Mouse (Mus musculus): ENCODE results near the gene Rps24. TPM values are rescaled to one million over a fixed set of nuclear protein-coding genes. Genes with fewer than 3 reads are reported as not detected.

Gene Rps24
- total RNA-seq, 4 experiments from 2014 or later = 784 to 930 (median 855) TPM

- no peak for DNase-seq (ENCODE audit: low spot score in 2 of 2)
Observed at GRCm38 (mm10) chr14:24510679-24511078, 23.8 kb downstream of the Rps24 start.

- DNase-seq (ENCODE audit: low spot score in 2 of 2) = no peak
Observed at GRCm38 (mm10) chr14:24512527-24513161, 25.7 kb downstream of the Rps24 start.

- no peak for DNase-seq (ENCODE audit: low spot score in 2 of 2)
Observed at GRCm38 (mm10) chr14:24521597-24521996, 34.7 kb downstream of the Rps24 start.

GRCm38 (mm10) chr14:24525137-24525536 lies 38.2 kb downstream of the Rps24 start:
- DNase-seq (ENCODE audit: low spot score in 2 of 2) = no peak

GRCm38 (mm10) chr14:24525677-24526415 lies 38.9 kb downstream of the Rps24 start:
- DNase-seq (ENCODE audit: low spot score in 2 of 2) = no peak

- no peak for DNase-seq (ENCODE audit: low spot score in 2 of 2)
Observed at GRCm38 (mm10) chr14:24526440-24526839, 39.5 kb downstream of the Rps24 start.

- DNase-seq (ENCODE audit: low spot score in 2 of 2) = no peak
Observed at GRCm38 (mm10) chr14:24530228-24530627, 43.3 kb downstream of the Rps24 start.

GRCm38 (mm10) chr14:24534865-24535545 lies 48.1 kb downstream of the Rps24 start:
- no peak for DNase-seq (ENCODE audit: low spot score in 2 of 2)

- no peak for DNase-seq (ENCODE audit: low spot score in 2 of 2)
Observed at GRCm38 (mm10) chr14:24542901-24543300, 56.0 kb downstream of the Rps24 start.

- DNase-seq (ENCODE audit: low spot score in 2 of 2) = peak in 1 of 2 experiments; percentile 53
Observed at GRCm38 (mm10) chr14:24544057-24544456, 57.1 kb downstream of the Rps24 start.

Other genes with a start within 250 kb of the Rps24 start
- gene Dlg5, start 241.2 kb upstream of the Rps24 start, total RNA-seq (2022) = 10 to 100 TPM; 52.5 to 67.9 (median 57.9) TPM
- gene E330034G19Rik, start 193.9 kb upstream of the Rps24 start, total RNA-seq (2022) = not detected
- 10 to 100 TPM; 34.5 to 37.9 (median 37.0) TPM for gene Polr3a, start 67 bp upstream of the Rps24 start, total RNA-seq (2022)